Mouse (Mus musculus): ENCODE results near the gene Acyp1. TPM values are rescaled to one million over a fixed set of nuclear protein-coding genes. Genes with fewer than 3 reads are reported as not detected.

Acyp1 gene
- polyA plus RNA-seq, 1 experiment from 2014 or later: 70.6 TPM

- Histone ChIP-seq H3K9ac (ENCODE audit: low read depth, low read length) (no peak overlapping the region), H3K4me3 (ENCODE audit: low read depth, low read length) (no peak overlapping the region), H3K4me1 (ENCODE audit: control insufficient read depth, insufficient read depth, low read length) (no peaks in the 10 kb centered on the region), H3K27ac (ENCODE audit: low read depth, low read length) (no peak overlapping the region), H3K9me3 (replicated peaks; ENCODE audit: control insufficient read depth, low read length) (no peaks in the 10 kb centered on the region), H3K27me3 (ENCODE audit: control insufficient read depth, insufficient read depth, low read length) (no peaks in the 10 kb centered on the region), H3K4me2 (no peak overlapping the region), H3K36me3 (ENCODE audit: control insufficient read depth, insufficient read depth, low read length) (no peaks in the 10 kb centered on the region; the same call in 1 of the 2 replicates)
- ATAC-seq (replicated peaks; ENCODE audit: insufficient number of reproducible peaks, low FRiP score, low TSS enrichment): no peak
- WGBS (ENCODE audit: insufficient replicate concordance): 84% methylated on average over 5 of the region's 5 CpGs
Measured at GRCm38 (mm10) chr12:85237553-85237952, 50.7 kb downstream of the Acyp1 start.

- H3K4me3 ChIP-seq (ENCODE audit: low read depth, low read length): no peak overlapping the region
- no peak overlapping the region for H3K4me2 ChIP-seq
- 78% methylated on average over 21 of the region's 21 CpGs for WGBS (ENCODE audit: insufficient replicate concordance)
- no peak overlapping the region for H3K27ac ChIP-seq (ENCODE audit: low read depth, low read length)
- no peaks in the 10 kb centered on the region for H3K4me1 ChIP-seq (ENCODE audit: control insufficient read depth, insufficient read depth, low read length)
- H3K9me3 ChIP-seq (replicated peaks; ENCODE audit: control insufficient read depth, low read length): no peaks in the 10 kb centered on the region
- no peak overlapping the region for H3K9ac ChIP-seq (ENCODE audit: low read depth, low read length)
- H3K27me3 ChIP-seq (ENCODE audit: control insufficient read depth, insufficient read depth, low read length): no peaks in the 10 kb centered on the region
- no peaks in the 10 kb centered on the region; the same call in 1 of the 2 replicates for H3K36me3 ChIP-seq (ENCODE audit: control insufficient read depth, insufficient read depth, low read length)
- ATAC-seq (replicated peaks; ENCODE audit: insufficient number of reproducible peaks, low FRiP score, low TSS enrichment): no peak
Measured at GRCm38 (mm10) chr12:85233376-85234358, 54.6 kb downstream of the Acyp1 start.

- 0 out of 2 replicates have a peak overlapping the region, but pooled peaks have one; percentile 3 for H3K27ac ChIP-seq (ENCODE audit: low read depth, low read length)
- WGBS (ENCODE audit: insufficient replicate concordance): 54% methylated on average over 15 of the region's 15 CpGs
- H3K4me1 ChIP-seq (ENCODE audit: control insufficient read depth, insufficient read depth, low read length): peaks cover 7% of the 10 kb centered on the region
- no peak overlapping the region for H3K4me3 ChIP-seq (ENCODE audit: low read depth, low read length)
- H3K27me3 ChIP-seq (ENCODE audit: control insufficient read depth, insufficient read depth, low read length): no peaks in the 10 kb centered on the region
- ATAC-seq (replicated peaks; ENCODE audit: insufficient number of reproducible peaks, low FRiP score, low TSS enrichment): no peak
- no peak overlapping the region for H3K4me2 ChIP-seq
- no peak overlapping the region for H3K9ac ChIP-seq (ENCODE audit: low read depth, low read length)
- H3K36me3 ChIP-seq (ENCODE audit: control insufficient read depth, insufficient read depth, low read length): peaks cover 20% of the 10 kb centered on the region
- H3K9me3 ChIP-seq (replicated peaks; ENCODE audit: control insufficient read depth, low read length): no peaks in the 10 kb centered on the region
Measured at GRCm38 (mm10) chr12:85227876-85228599, 60.2 kb downstream of the Acyp1 start.

- Histone ChIP-seq H3K4me2 (no peak overlapping the region), H3K9ac (ENCODE audit: low read depth, low read length) (no peak overlapping the region), H3K4me1 (ENCODE audit: control insufficient read depth, insufficient read depth, low read length) (peaks cover 7% of the 10 kb centered on the region), H3K27ac (ENCODE audit: low read depth, low read length) (no peak overlapping the region), H3K27me3 (ENCODE audit: control insufficient read depth, insufficient read depth, low read length) (no peaks in the 10 kb centered on the region), H3K36me3 (ENCODE audit: control insufficient read depth, insufficient read depth, low read length) (peaks cover 27% of the 10 kb centered on the region), H3K9me3 (replicated peaks; ENCODE audit: control insufficient read depth, low read length) (no peaks in the 10 kb centered on the region), H3K4me3 (ENCODE audit: low read depth, low read length) (no peak overlapping the region)
- no peak for ATAC-seq (replicated peaks; ENCODE audit: insufficient number of reproducible peaks, low FRiP score, low TSS enrichment)
- 61% methylated on average over 7 of the region's 7 CpGs for WGBS (ENCODE audit: insufficient replicate concordance)
Measured at GRCm38 (mm10) chr12:85227227-85227626, 61.0 kb downstream of the Acyp1 start.

Small RNA genes lying within 50 kb of the gene (microRNA-seq; reads per million reads assigned to microRNA genes)
- 0.34 reads per million for gene Mir6938 (ENCODE audit: borderline number of aligned reads)

Other genes starting within 250 kb of the Acyp1 start
- gene Prox2, start 177.7 kb downstream of the Acyp1 start, polyA plus RNA-seq (2014; fragmentation: Nextera tagmentation; extraction: Ambion mirVana): 2.5 and 3.1 TPM in 2 replicates
- gene Dlst, start 177.6 kb downstream of the Acyp1 start, polyA plus RNA-seq (2014; fragmentation: Nextera tagmentation; extraction: Ambion mirVana): 170 and 200 TPM in 2 replicates
- 0.94 and 1.3 TPM in 2 replicates for gene Rps6kl1, start 137.2 kb downstream of the Acyp1 start, polyA plus RNA-seq (2014; fragmentation: Nextera tagmentation; extraction: Ambion mirVana)
- 9.0 and 12.7 TPM in 2 replicates for gene Pgf, start 110.6 kb downstream of the Acyp1 start, polyA plus RNA-seq (2014; fragmentation: Nextera tagmentation; extraction: Ambion mirVana)
- 60.4 and 60.6 TPM in 2 replicates for gene Eif2b2, start 69.0 kb downstream of the Acyp1 start, polyA plus RNA-seq (2014; fragmentation: Nextera tagmentation; extraction: Ambion mirVana)
- 6.7 and 8.3 TPM in 2 replicates for gene Mlh3, start 17.8 kb downstream of the Acyp1 start, polyA plus RNA-seq (2014; fragmentation: Nextera tagmentation; extraction: Ambion mirVana)
- gene Zc2hc1c, start 153 bp upstream of the Acyp1 start, polyA plus RNA-seq (2014; fragmentation: Nextera tagmentation; extraction: Ambion mirVana): 0.69 and 0.93 TPM in 2 replicates
- gene Nek9, start 50.9 kb upstream of the Acyp1 start, polyA plus RNA-seq (2014; fragmentation: Nextera tagmentation; extraction: Ambion mirVana): 10.5 and 15.6 TPM in 2 replicates
- 330 and 334 TPM in 2 replicates for gene Tmed10, start 86.4 kb upstream of the Acyp1 start, polyA plus RNA-seq (2014; fragmentation: Nextera tagmentation; extraction: Ambion mirVana)
- 4.5 and 6.3 TPM in 2 replicates for gene Fos, start 185.5 kb upstream of the Acyp1 start, polyA plus RNA-seq (2014; fragmentation: Nextera tagmentation; extraction: Ambion mirVana)

Measured in heart, embryonic 11.5 days (tissue).